ENCODE assay signal across 9 mouse cellular contexts in genomic region chr5:96375391-96375831, GRCm38 (mm10). TPM values are rescaled to one million over a fixed set of nuclear protein-coding genes. Genes with fewer than 3 reads are reported as not detected.
DNase-seq lines count a peak whose midpoint lies in the region; ATAC-seq and TF ChIP-seq lines count a peak whose summit lies in the region.
"Had no signal": no experiment of that assay in that cellular context is flagged by ENCODE, and none has a peak within 500 bp of the region (broad histone marks: within the 10 kb centered on the region; RNA-seq: fewer than 3 reads in every experiment).

No protein-coding gene starts in this region.

- H3K4me3 ChIP-seq in hindbrain, embryonic 13.5 days: peak overlapping the region; percentile 66
- H3K4me3 ChIP-seq in midbrain, embryonic 12.5 days: peak overlapping the region; percentile 64

- TF ChIP-seq POLR2A in brain, embryonic 14.5 days (IDR thresholded peaks at IDR 0.05; ENCODE audit: borderline replicate concordance, extremely low read depth, insufficient read depth, insufficient read length, poor library complexity, severe bottlenecking): no peak

- peak; percentile 55 for DNase-seq in embryo, embryonic 10.5 days (ENCODE audit: low spot score)
- no peak for DNase-seq in embryo, embryonic 10 days (ENCODE audit: low spot score)
- peak; percentile 64 for DNase-seq in brain, embryonic 14.5 days (ENCODE audit: low read depth)
- no peak for DNase-seq in ovary, postnatal 14 days (ENCODE audit: low spot score)
- DNase-seq in urinary bladder, postnatal 36 days (ENCODE audit: low spot score in 2 of 2): no peak
- DNase-seq: thymus, postnatal 14 days had no signal

- peak overlapping the region; percentile 76 for H3K9ac ChIP-seq in hindbrain, embryonic 13.5 days
- peak overlapping the region; percentile 70 for H3K9ac ChIP-seq in midbrain, embryonic 12.5 days (replicated peaks)

- H3K27ac ChIP-seq in hindbrain, embryonic 13.5 days: no peak overlapping the region
- H3K27ac ChIP-seq in midbrain, embryonic 12.5 days (replicated peaks): no peak overlapping the region

- H3K27me3 ChIP-seq in hindbrain, embryonic 13.5 days: peaks cover 9% of the 10 kb centered on the region; the same call in 1 of the 2 replicates
- peaks cover 30% of the 10 kb centered on the region for H3K27me3 ChIP-seq in midbrain, embryonic 12.5 days

- 1% methylated on average over 10 of the region's 17 CpGs for WGBS in hindbrain, embryonic 13.5 days
- WGBS in midbrain, embryonic 12.5 days: 2% methylated on average over 11 of the region's 17 CpGs

- H3K4me2 ChIP-seq in hindbrain, embryonic 13.5 days: peak overlapping the region; percentile 88
- peak overlapping the region; percentile 95 for H3K4me2 ChIP-seq in midbrain, embryonic 12.5 days (replicated peaks)

- no peak for TF ChIP-seq CTCF in brain, embryonic 14.5 days (IDR thresholded peaks at IDR 0.05; ENCODE audit: borderline replicate concordance, extremely low read depth, insufficient read depth, insufficient read length)

- 0 out of 2 replicates have a peak, but pooled peaks have one; percentile 4 for ATAC-seq in hindbrain, embryonic 13.5 days (ENCODE audit: low FRiP score)
- peak; percentile 24 for ATAC-seq in midbrain, embryonic 12.5 days (ENCODE audit: low FRiP score, low read depth)
- no peak for ATAC-seq in activated CD4-positive, CD25-positive, alpha-beta regulatory T cell, adult 4 months

- no peaks in the 10 kb centered on the region for H3K9me3 ChIP-seq in hindbrain, embryonic 13.5 days
- H3K9me3 ChIP-seq in midbrain, embryonic 12.5 days: no peaks in the 10 kb centered on the region

- H3K36me3 ChIP-seq in hindbrain, embryonic 13.5 days: no peaks in the 10 kb centered on the region
- no peaks in the 10 kb centered on the region for H3K36me3 ChIP-seq in midbrain, embryonic 12.5 days

- H3K4me1 ChIP-seq in hindbrain, embryonic 13.5 days (replicated peaks): peaks cover 23% of the 10 kb centered on the region
- H3K4me1 ChIP-seq in midbrain, embryonic 12.5 days: peaks cover 13% of the 10 kb centered on the region

RNA-seq across cellular contexts. Expression of gene Fras1, which starts 1.7 kb away (rescaled TPM):
- polyA plus RNA-seq in brain, embryonic 14.5 days (2012; rRNA removed): 3.9 and 5.9 TPM in 2 replicates
- polyA plus RNA-seq in hindbrain, embryonic 13.5 days (2015; fragmentation: Nextera tagmentation; extraction: Ambion mirVana): 5.7 and 7.0 TPM in 2 replicates
- 6.4 and 7.1 TPM in 2 replicates for polyA plus RNA-seq in midbrain, embryonic 12.5 days (2016; fragmentation: Nextera tagmentation; extraction: Ambion mirVana)
- under 1 TPM in 1 of 2 experiments, not detected in 1; 0.22 TPM for polyA plus RNA-seq in activated CD4-positive, CD25-positive, alpha-beta regulatory T cell, adult 4 months (2017; shearing (Covaris generic))

Comparison
In these comparisons a context has a peak if more than half of its experiments do, and no peak if none do; other contexts are left out.
1. DNase-seq: peak in embryo, embryonic 10.5 days (single experiment) and brain, embryonic 14.5 days (single experiment); none in embryo, embryonic 10 days (single experiment), ovary, postnatal 14 days (single experiment) and urinary bladder, postnatal 36 days (0 of 2).